Mouse (Mus musculus): ENCODE results near the gene Aldh6a1. TPM values are rescaled to one million over a fixed set of nuclear protein-coding genes. Genes with fewer than 3 reads are reported as not detected.

Gene Aldh6a1
- total RNA-seq, 1 experiment from 2014 or later: 7.0 TPM

DNA sequence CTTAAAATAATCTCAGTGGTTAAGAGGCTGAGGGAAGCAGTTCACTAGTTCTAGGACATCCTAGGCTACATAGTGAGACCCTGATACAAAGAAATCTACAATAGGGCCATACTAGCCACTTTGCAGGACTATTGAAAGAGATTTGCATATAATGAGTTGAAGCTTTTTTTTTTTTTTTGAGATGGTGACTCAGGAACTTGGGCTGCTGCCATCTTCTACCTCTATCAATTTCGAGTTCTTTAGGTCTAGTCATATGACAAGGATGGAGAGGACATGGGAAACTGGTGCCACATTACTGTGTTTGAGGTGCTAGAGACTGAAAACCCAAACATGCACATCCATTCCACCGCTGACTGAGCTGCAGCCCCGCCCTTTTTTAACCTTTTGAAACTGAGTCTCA lies 26.8 kb downstream of the Aldh6a1 start:
- ATAC-seq (ENCODE audit: extremely low read depth, insufficient number of reproducible peaks, low FRiP score, poor library complexity, severe bottlenecking): no peak

DNA sequence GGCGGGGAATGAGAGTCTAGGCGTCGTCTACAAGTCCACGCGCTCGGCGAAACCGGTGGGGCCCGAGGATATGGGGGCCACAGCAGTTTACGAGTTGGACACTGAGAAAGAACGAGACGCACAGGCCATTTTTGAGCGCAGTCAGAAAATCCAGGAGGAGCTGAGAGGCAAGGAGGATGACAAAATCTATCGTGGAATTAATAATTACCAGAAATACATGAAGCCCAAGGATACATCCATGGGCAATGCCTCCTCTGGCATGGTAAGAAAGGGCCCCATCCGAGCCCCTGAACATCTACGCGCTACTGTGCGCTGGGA lies 33.2 kb downstream of the Aldh6a1 start:
- no peak for ATAC-seq (ENCODE audit: extremely low read depth, insufficient number of reproducible peaks, low FRiP score, poor library complexity, severe bottlenecking)

DNA sequence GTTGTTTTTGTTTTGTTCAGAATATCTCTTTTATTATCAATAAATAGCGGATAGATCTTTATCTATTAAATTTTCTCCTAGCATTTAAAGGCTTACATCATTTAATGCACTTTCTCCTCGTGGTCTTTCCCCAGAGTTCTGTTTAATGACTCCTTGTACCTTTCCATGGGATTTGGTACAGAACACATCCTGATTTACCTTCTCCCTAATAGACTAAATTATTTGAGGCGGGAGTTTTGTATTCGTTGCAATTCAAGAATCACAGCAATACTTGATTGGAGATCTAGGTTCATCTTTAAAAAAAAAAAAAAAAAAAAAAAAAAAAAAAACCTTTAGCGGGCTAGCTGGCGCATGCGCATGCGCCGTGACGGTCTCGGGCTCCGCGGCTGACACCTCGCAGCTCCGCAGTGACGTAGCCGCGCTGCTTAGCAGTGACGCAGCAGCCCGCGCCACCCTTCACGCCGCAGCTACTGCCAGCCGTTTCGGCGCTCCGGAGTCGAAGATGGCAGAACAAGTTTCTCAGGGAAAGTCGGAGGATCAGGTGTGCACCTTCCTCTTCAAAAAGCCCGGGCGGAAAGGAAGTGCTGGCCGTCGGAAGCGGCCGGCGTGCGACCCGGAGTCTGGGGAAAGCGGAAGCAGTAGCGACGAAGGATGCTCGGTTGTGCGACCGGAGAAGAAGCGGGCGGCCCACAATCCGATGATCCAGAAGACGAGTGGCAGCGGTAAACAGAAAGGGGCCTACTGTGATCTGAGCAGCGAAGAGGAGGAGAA lies 33.8 kb downstream of the Aldh6a1 start, which contains the start of gene Rnf113a2:
Gene Rnf113a2, plus strand, starts transcription at position 363 of the 771 bp plus-strand sequence.
- peak; percentile 97 for ATAC-seq (ENCODE audit: extremely low read depth, insufficient number of reproducible peaks, low FRiP score, poor library complexity, severe bottlenecking)

DNA sequence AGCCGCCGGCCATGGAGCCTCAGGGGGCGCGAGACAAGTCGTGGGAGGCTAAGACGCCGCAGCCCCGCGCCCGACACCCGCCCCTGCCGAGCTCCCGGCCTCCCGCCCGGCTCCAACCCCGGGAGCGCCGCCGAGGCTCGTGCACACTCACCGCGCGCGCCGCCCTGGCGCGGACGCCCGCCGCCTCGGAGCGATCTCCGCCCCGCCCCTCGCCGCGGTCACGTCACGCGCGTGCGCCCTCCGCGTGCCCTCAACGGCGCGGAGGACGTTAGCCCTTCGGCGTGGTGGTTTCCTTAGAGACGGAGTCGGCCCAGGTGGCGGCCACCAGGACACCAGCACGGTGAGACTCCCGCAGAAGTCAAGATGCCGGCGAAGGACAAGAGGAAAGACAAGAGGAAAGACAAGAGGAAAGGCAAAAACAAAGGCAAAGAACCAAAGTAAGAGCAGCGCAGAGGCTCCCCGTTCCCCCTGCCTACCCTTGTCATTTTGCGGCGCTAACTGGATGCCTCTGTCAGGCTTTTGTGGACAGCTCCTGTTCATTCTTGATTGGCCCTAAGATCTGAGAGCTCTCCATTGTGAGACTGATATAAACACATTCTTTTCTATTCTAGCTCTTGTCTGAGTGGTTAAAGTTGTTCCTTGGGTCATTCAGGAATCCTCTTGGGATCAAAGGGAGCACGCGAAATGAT lies 41.8 kb downstream of the Aldh6a1 start, which contains the start of the genes Entpd5 and Bbof1:
Gene Entpd5, minus strand, starts transcription at position 211 of the 689 bp plus-strand sequence.
Gene Bbof1, plus strand, starts transcription at position 253 of the 689 bp plus-strand sequence.
- peak; percentile 77 for ATAC-seq (ENCODE audit: extremely low read depth, insufficient number of reproducible peaks, low FRiP score, poor library complexity, severe bottlenecking)

DNA sequence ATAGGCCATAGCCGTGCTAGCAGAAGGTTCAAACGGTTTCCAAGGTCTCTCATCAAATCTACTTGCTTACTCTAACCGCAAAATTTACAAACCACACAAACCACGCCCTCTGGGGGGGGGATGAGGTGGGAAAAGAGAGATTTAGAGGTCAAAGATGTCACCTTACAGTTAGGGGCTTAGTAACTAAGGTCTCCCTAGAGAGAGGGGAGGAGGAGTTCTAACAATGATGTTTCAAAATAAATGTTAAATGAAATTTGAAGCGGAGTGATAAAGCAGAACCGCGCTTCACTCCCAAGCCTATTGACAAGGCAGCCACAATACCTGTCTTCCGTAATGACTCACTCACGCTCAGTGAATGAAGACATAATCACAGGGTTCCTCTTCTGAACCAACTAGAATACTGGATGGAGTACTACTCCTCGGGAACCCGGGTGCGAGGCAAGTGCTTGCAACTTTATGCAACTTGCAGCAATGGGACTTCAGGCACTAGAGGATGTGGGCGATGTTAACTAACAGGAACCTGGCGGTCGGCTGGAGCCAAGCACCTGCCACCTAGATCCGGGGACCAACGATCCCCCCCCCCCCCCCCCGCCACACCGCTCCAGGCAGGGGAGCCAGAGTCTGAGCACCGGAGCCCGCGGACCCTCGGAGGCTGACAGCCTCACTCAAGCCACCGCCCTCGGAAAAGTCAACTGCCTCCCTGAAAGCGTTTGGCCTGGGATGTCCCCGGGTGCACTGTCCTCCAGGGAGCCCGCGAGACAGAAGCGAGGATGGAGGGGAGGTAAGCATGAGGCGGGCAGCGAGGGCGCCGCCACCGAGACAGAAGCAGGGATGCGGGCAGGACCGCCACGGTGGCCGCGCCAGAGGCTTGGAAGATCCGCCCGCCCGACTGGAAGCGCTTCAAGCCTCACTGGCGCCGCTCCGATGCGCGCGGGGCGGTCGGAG lies 42.7 kb downstream of the Aldh6a1 start:
- ATAC-seq (ENCODE audit: extremely low read depth, insufficient number of reproducible peaks, low FRiP score, poor library complexity, severe bottlenecking): peak; percentile 84

DNA sequence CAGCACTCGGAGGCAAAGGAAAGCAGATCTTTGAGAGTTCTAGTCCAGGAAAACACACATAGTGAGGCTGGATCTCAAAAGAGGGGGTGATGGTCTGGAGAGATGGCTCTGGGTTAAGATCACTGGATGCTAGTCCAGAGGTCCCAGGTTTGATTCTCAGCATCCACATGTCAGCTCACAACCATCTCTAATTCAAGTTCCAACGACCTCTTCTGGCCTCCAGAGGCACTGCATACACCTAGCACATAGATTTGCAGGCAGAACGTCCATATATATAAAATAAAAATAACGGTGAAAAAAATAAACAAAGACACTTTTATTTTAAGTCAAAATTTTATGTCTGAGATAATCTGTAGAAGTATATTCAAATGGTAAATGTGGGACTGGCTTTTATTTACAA lies 43.5 kb downstream of the Aldh6a1 start:
- ATAC-seq (ENCODE audit: extremely low read depth, insufficient number of reproducible peaks, low FRiP score, poor library complexity, severe bottlenecking): no peak

DNA sequence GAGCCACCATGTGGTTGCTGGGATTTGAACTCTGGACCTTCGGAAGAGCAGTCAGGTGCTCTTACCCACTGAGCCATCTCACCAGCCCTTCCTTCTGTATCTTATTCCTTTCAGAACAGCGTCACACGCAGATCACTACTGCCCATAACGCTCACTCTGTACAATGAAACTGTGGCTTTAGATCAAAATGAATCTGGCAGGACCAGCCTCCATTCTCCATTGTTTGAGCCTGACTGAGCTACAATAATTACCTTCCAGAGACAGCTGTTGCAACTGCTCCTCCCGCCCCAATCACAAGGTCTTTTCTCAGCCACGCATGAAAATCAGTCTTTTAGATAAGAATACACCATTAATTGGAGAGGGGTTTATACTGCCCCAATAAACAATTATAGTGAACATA lies 46.3 kb downstream of the Aldh6a1 start:
- ATAC-seq (ENCODE audit: extremely low read depth, insufficient number of reproducible peaks, low FRiP score, poor library complexity, severe bottlenecking): no peak

DNA sequence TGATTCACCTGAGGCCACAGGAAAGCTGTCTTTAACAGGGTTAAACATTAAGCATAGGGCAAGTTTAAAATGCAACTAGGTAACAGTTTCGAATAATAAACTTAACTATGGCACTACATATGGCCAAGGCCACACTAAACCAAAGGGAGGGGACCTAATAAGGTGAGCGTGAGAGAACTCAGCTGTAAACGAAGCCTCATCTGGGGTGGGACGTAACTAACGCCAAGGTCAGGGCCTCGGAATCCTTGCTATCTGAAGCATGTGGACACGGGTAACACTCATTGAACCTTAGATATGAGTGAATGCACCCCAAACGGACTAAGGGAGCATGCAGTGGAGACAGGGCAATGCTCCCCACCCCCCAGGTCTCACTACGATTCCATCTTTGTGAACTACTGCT lies 47.9 kb downstream of the Aldh6a1 start:
- no peak for ATAC-seq (ENCODE audit: extremely low read depth, insufficient number of reproducible peaks, low FRiP score, poor library complexity, severe bottlenecking)

DNA sequence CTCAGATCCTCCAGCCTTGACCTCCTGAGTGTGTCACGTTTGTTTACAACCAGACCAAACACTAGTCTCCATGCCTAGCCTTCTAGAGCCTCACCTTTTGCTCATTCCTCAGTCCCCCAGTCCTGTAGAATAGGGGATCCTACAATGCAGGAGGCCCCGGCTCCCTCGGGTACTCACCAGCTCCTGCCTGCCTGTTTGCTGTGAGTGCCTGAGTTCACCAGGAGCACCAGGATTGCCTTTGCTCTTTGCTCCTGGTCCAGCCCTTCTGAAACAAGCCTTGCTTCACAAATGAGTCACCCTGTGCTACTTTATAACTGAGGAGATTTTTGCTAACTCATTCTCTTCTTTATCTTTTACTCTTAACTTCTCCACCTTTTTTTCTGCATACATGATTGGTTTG lies 50.2 kb downstream of the Aldh6a1 start:
- no peak for ATAC-seq (ENCODE audit: extremely low read depth, insufficient number of reproducible peaks, low FRiP score, poor library complexity, severe bottlenecking)

DNA sequence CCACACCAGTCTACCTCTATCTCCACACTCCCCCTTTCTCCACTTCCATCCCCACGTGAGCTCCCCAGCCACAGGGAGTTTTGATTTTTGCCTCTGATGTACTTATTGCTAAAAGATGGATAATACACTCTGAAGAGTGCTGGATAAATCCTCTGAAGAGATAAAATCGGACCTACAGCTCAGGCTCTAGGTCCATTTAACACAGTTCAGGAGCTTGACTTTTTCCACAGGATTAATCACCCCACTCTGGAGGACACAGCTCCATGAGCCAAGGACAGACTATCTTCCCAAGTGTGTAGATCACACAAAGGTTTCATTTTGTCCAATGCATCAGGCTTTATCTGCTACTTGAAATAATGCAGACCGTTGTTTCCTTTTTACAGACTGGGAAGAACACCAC lies 50.7 kb downstream of the Aldh6a1 start:
- no peak for ATAC-seq (ENCODE audit: extremely low read depth, insufficient number of reproducible peaks, low FRiP score, poor library complexity, severe bottlenecking)

DNA sequence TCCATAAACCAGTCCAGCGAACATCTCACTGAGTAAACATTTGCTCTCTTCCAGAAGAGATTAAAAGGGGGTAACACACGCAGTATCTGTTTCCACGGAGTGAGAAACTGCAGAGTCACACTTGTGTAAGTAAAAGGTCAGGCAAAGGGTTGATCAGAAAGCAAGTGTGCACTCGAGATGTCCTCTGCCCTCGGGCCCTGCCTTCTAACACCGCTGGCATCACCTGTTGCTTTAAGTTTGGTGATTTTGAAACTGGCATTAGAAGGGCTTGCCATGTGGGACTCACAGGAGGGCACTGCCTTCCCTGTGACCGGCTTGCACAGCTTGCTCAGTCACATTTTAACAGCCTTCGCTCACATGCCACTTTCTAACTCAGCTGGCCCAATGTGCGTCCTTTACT lies 51.1 kb downstream of the Aldh6a1 start:
- no peak for ATAC-seq (ENCODE audit: extremely low read depth, insufficient number of reproducible peaks, low FRiP score, poor library complexity, severe bottlenecking)

DNA sequence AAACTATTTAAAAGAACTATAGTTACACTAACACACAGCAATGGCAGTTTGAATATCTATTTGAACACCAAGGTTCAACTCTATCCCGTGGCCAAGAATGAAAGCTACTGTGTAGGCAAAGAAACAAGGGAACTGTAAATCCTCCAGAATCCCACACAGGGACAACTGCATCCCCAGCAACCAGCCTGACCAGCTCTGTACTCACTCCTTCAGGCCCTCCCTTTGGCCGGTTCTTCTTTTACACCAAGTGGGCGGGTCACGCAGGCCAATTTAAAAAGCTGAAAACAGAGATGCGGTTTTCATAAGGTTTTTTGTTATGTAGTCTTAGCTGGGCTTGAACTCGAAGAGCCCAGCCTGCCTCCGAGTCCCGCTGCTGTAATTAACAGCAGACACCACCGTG lies 51.7 kb downstream of the Aldh6a1 start:
- ATAC-seq (ENCODE audit: extremely low read depth, insufficient number of reproducible peaks, low FRiP score, poor library complexity, severe bottlenecking): no peak

DNA sequence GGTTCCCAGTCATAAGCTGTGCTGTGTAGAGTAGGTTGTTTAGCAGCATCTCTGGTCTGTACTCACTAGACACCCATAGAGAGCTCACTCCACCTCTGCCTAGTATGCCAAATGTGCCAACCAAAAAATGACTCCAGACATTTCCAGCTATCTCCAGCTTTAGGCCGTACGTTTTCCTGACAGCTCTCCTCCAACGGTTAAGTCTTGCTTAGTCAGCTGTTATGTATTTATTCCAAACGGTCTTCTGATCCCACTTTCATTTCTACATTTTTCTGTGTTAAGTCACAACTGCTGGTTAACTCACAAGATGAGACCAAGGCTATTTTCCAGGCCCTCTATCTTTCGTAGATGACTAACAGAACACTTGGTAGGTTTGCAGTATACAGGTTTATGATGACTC lies 52.2 kb downstream of the Aldh6a1 start:
- ATAC-seq (ENCODE audit: extremely low read depth, insufficient number of reproducible peaks, low FRiP score, poor library complexity, severe bottlenecking): no peak

DNA sequence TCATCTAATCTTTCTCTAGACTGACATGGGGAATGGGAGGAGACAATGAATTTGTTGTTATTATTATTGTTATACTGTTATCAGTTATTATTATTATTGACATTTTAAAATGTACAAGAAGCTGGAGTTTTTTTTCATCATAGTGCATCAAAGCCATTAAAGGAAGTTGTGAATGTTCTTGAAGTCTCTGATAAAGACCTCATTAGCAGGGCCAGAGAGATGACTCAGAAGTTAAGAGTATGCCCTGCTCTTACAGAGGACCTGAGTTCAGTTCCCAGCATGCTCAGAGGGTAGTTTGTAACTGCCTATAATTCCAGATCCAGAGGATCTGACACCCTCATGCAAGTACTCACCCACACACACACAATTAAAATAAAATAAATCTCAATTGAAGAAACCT lies 53.1 kb downstream of the Aldh6a1 start:
- no peak for ATAC-seq (ENCODE audit: extremely low read depth, insufficient number of reproducible peaks, low FRiP score, poor library complexity, severe bottlenecking)

DNA sequence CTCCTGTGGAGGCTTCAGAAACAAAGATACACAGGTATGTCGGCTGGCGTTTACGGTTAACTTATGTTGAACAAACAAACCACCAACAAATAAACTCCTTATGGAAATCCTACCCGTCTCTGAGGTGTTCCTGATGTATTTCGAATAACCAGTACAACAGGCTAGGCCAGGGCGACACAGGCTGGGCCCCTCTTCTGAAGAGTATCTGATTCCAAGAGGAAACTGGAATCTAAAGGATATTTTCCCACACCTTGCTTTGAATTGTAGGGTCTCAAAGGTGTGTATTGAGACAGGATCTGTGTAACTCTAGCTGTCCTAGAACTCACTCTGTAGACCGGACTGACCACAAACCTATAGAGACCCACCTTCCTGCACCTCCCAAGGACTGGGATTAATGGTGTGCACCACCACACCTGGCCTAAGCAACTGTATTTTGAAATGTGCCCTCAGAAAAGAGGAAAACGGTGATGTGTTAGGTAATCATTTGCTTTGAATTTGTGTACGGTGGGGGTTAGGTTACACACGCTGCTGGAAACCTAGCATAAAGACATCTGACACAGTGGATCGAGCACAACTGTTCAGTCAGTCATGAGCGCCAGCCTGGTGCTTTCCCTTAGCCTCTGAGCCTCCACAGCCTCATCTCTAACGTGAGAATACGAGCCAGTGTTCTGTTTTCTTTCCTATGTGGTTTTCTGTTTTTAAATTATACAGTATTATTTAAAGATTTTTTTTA lies 53.7 kb downstream of the Aldh6a1 start:
- no peak for ATAC-seq (ENCODE audit: extremely low read depth, insufficient number of reproducible peaks, low FRiP score, poor library complexity, severe bottlenecking)

DNA sequence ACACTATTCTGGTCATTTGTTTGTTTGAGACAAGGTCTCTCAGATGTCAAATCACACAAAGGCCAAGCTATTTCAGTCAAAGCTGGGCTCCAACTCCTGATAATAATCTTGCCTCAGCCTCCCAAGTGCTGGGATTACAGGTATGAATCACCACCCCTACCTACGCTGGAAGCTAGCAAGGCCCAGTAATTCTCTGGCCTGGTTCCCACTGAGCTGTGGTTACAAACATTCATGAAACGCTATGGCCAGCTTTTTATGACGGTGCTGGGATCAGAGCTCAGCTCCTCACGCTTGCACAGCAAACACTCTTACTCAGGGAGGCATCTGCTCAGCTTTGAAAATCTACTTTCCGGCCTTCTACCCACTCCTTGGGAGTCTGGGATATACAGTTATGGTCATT lies 57.0 kb downstream of the Aldh6a1 start:
- ATAC-seq (ENCODE audit: extremely low read depth, insufficient number of reproducible peaks, low FRiP score, poor library complexity, severe bottlenecking): no peak

DNA sequence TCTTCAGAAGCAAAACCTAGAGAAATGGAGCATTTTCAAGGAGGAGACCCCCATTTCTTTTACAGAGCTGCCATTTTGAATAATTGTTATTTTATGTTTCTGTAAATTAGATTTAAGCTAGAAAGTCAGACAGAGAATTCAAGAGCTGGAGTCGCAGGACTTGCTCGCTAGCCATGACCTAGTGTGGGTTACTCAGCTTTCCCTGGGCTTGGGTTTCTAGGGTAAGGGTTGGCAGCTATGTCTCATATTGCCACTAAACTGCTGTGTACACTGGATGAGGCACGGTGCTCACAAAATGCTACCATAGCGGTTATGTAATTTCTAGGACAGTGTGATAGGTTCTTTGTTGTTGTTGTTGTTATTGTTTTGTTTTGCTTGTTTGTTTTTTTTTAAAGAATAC lies 58.1 kb downstream of the Aldh6a1 start:
- no peak for ATAC-seq (ENCODE audit: extremely low read depth, insufficient number of reproducible peaks, low FRiP score, poor library complexity, severe bottlenecking)

DNA sequence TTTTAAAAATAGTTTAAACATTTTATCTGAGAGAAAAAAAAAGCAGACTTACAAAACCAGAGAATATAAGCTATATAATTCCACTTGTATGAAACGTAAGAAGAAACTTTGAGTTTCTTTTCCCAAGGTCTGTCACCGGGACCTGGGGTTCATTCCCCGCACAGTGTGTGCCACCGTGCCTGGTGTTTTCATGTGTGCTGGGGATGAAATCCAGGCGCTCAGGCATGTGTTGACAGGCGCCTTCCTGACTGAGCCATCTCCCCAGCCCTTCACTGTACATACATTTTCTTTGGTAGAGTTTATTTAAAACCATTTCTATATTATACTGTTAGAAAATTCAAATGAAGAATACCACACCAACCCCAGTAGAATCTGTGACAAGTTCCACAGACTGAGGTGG lies 60.5 kb downstream of the Aldh6a1 start:
- no peak for ATAC-seq (ENCODE audit: extremely low read depth, insufficient number of reproducible peaks, low FRiP score, poor library complexity, severe bottlenecking)

Data from neutrophil, adult 5-6 weeks (primary cell).